Mouse (Mus musculus) hindbrain, postnatal 0 days (tissue): ENCODE data around the gene Lce1a2. TPM values are rescaled to one million over a fixed set of nuclear protein-coding genes. Genes with fewer than 3 reads are reported as not detected.
"Not testable (repeated sequence)": the region's sequence is repeated elsewhere in the genome, so short reads cannot be mapped to it uniquely, and the experiment has no call there.

Experiments used
- ATAC-seq: fragments of 200-750 bp; cut with Nextera tagmentation; 2 replicates; pipeline ENCODE4 v1.8.0; 2017; ENCODE audit warnings: mild to moderate bottlenecking, moderate TSS enrichment, moderate library complexity
- DNase-seq: peaks from one replicate; pipeline ENCODE4 v3.0.0-alpha.2; 2015; ENCODE audit warnings: low spot score
- H3K27ac ChIP-seq: fragments of 300-500 bp; sonication (generic); 2 replicates; pipeline ENCODE4 v1.5.1; 2014; ENCODE audit warnings: mild to moderate bottlenecking
- H3K27me3 ChIP-seq: fragments of 300-500 bp; sonication (generic); 2 replicates; pipeline ENCODE4 v1.6.1; 2014; ENCODE audit warnings: low read length, mixed read lengths; ENCODE audit not compliant: insufficient read depth
- H3K36me3 ChIP-seq: fragments of 300-500 bp; sonication (generic); 2 replicates; pipeline ENCODE4 v1.6.1; 2014; ENCODE audit warnings: low read length, mixed read lengths; ENCODE audit not compliant: insufficient read depth
- H3K4me1 ChIP-seq: fragments of 300-500 bp; sonication (generic); 2 replicates; pipeline ENCODE4 v1.6.1; 2014; ENCODE audit warnings: antibody characterized with exemption, low read length, mixed read lengths; ENCODE audit not compliant: insufficient read depth
- H3K4me2 ChIP-seq: fragments of 300-500 bp; sonication (generic); 2 replicates; pipeline ENCODE4 v1.6.1; 2014; ENCODE audit warnings: low read depth, mild to moderate bottlenecking, low read length, moderate library complexity, mixed read lengths
- H3K4me3 ChIP-seq: fragments of 300-500 bp; sonication (generic); 2 replicates; pipeline ENCODE4 v1.5.1; 2014; ENCODE audit warnings: low read length
- H3K9ac ChIP-seq: fragments of 300-500 bp; sonication (generic); replicated peaks from 2 replicates; pipeline ENCODE4 v1.6.1; 2014; ENCODE audit warnings: mild to moderate bottlenecking, low read length, moderate library complexity, mixed read lengths
- H3K9me3 ChIP-seq: fragments of 300-500 bp; sonication (generic); 2 replicates; pipeline ENCODE4 v1.6.1; 2016; ENCODE audit warnings: low read length, mixed read lengths
- CTCF ChIP-seq: IDR thresholded peaks from 2 replicates; pipeline ENCODE4 v1.5.1; 2016; ENCODE audit warnings: antibody characterized with exemption, control low read depth, low read depth
- WGBS: fragments of 180-500 bp; shearing (Covaris S2); extraction: QIAGEN DNeasy Blood & Tissue Kit; methylation state at CpG from one replicate; pipeline ENCODE4 v1.1.7; 2014; 5-methylcytosine and 5-hydroxymethylcytosine counted together
- polyA plus RNA-seq: library from polyadenylated mRNA; unstranded; fragments of >200 nt; fragmentation: Nextera tagmentation; extraction: Ambion mirVana; gene quantifications from 2 replicates; pipeline ENCODE4 v1.2.1, GENCODE M21; 2015
- total RNA-seq: library from RNA; depleted of rRNA; stranded (reverse); fragments of >200 nt; gene quantifications from 2 replicates; pipeline ENCODE4 v1.2.3, GENCODE M21; 2014; rRNA removed

The Lce1a2 gene
- total RNA-seq, result not detected in 2 replicates
- not detected in 2 replicates for polyA plus RNA-seq

DNA sequence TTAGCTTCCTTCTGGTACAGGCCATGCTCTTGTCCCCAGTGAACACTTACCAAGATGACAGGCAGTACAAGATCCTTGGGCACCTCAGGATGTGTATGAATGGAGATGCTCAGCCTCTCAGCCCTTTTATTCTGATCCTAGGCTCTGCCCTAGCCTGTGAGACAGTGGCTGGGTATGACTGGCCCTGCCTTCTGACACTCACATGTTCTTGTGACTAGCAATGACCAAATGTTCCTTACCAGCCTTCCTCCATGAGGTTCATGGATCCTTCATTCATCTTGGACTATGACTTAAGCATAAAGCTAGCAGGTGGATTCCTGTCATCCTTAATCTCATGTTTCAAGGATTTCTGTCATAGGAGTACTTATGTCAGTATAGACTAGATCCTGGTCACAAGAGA, at the start of gene Lce1a2:
Gene Lce1a2, minus strand, starts transcription at position 101 of the 400 bp plus-strand sequence.
- ATAC-seq, result no peak
- no peaks in the 10 kb centered on the region for H3K27me3 ChIP-seq
- no peak for DNase-seq

DNA sequence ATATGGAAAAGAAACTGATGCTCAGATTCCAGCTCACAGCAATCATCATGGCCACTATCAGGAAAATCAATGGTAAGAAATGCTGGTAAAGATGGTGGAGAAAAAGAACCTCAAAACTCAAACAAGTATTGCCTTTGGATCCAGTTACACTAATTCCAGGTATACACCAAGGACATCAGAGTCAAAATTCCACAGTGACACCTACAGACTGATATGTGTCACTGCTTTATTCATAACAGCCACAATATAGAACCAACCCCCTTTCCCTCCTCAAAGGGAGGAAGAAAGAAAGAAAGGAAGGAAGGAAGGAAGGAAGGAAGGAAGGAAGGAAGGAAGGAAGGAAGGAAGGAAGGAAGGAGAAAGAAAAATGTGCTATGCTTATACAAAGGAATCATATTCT, 45.0 kb upstream of the Lce1a2 start:
- no peaks in the 10 kb centered on the region for H3K36me3 ChIP-seq
- H3K27ac ChIP-seq, result no peak overlapping the region
- no peak overlapping the region for H3K4me2 ChIP-seq
- TF ChIP-seq CTCF, result peak; percentile 21; the same call in 1 of the 2 replicates
- ATAC-seq (no peak), DNase-seq (no peak)
- H3K4me1 ChIP-seq, result no peaks in the 10 kb centered on the region
- H3K9ac ChIP-seq, result no peak overlapping the region
- H3K4me3 ChIP-seq, result no peak overlapping the region
- no peaks in the 10 kb centered on the region for H3K27me3 ChIP-seq
- no peaks in the 10 kb centered on the region for H3K9me3 ChIP-seq

More for the DNA sequence above, at the start of gene Lce1a2:
- Histone ChIP-seq H3K36me3 (no peaks in the 10 kb centered on the region), H3K4me2 (no peak within 1 kb of the TSS), H3K27ac (no peak within 1 kb of the TSS), H3K4me1 (no peaks in the 10 kb centered on the region), H3K9me3 (no peaks in the 10 kb centered on the region), H3K4me3 (no peak within 1 kb of the TSS), H3K9ac (no peak within 1 kb of the TSS)
- no peak for TF ChIP-seq CTCF

DNA sequence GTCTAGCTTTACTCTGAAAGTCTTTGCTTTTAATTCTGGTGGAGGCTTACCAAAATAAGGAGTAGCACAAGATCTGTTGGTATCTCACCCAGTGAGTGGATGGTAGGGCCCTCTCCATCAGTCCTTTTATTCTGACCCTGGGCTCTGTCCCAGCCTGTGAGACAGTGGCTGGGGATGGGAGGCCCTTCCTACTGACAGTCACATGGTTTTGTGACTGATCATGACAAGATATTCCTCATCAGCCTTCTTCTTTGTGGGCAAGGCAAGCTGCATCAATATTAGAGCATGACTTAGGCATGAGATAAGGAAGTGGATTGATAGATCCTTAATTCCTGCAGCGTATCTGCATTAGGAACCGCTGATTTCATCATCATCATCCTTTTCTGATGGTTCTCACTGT, 38.9 kb upstream of the Lce1a2 start, which contains the start of gene Lce1e:
Gene Lce1e, minus strand, starts transcription at position 101 of the 400 bp plus-strand sequence.
- no peak for TF ChIP-seq CTCF
- 82% methylated on average over 2 of the region's 2 CpGs for WGBS
- no peaks in the 10 kb centered on the region for H3K4me1 ChIP-seq

DNA sequence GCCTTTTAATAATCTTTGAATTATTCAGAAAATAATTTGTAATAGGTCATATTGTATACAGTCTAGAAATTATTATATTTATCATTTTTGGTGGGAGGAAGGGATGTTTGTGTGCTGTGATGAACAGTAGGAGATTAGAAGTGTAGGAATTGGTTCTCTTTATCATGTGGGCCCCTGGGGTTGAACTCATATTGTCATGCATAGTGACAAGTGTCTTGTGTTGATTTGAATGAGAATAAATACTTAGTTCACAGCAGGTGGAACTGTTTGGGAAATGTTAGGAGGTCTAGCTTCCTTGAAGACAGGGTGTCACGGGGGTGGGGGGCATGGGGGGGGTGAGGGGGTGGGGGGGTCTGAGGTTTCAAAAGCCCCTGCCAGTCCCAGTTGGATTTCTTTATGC, 24.5 kb upstream of the Lce1a2 start:
- WGBS, result 0% methylated on average over 1 of the region's 1 CpGs
- no peak overlapping the region for H3K4me2 ChIP-seq
- H3K4me3 ChIP-seq, result no peak overlapping the region
- no peak for TF ChIP-seq CTCF
- no peaks in the 10 kb centered on the region for H3K4me1 ChIP-seq
- ATAC-seq, result no peak
- H3K27me3 ChIP-seq, result no peaks in the 10 kb centered on the region
- H3K36me3 ChIP-seq, result no peaks in the 10 kb centered on the region
- no peaks in the 10 kb centered on the region for H3K9me3 ChIP-seq
- no peak overlapping the region for H3K9ac ChIP-seq
- H3K27ac ChIP-seq, result no peak overlapping the region
- no peak for DNase-seq

More for the DNA sequence above, 38.9 kb upstream of the Lce1a2 start, which contains the start of gene Lce1e:
- ATAC-seq, result no peak
- no peak within 1 kb of the TSS for H3K4me3 ChIP-seq
- no peaks in the 10 kb centered on the region for H3K36me3 ChIP-seq
- H3K9me3 ChIP-seq, result no peaks in the 10 kb centered on the region
- H3K27ac ChIP-seq, result no peak within 1 kb of the TSS
- no peak within 1 kb of the TSS for H3K9ac ChIP-seq
- no peak for DNase-seq
- no peaks in the 10 kb centered on the region for H3K27me3 ChIP-seq
- H3K4me2 ChIP-seq, result no peak within 1 kb of the TSS

GRCm38 (mm10) chr3:92691688-92692087, 21.6 kb upstream of the Lce1a2 start:
- DNase-seq, result no peak
- no peaks in the 10 kb centered on the region for H3K9me3 ChIP-seq
- no peak for ATAC-seq
- no peak overlapping the region for H3K9ac ChIP-seq
- no peak overlapping the region for H3K4me2 ChIP-seq
- no peak overlapping the region for H3K4me3 ChIP-seq
- no peaks in the 10 kb centered on the region for H3K4me1 ChIP-seq
- no peaks in the 10 kb centered on the region for H3K27me3 ChIP-seq
- no peaks in the 10 kb centered on the region for H3K36me3 ChIP-seq
- no peak overlapping the region for H3K27ac ChIP-seq
- TF ChIP-seq CTCF, result no peak

GRCm38 (mm10) chr3:92689154-92689553, 19.0 kb upstream of the Lce1a2 start:
- not testable (repeated sequence) for H3K36me3 ChIP-seq, H3K9ac ChIP-seq, H3K27ac ChIP-seq, ATAC-seq, H3K4me2 ChIP-seq, H3K4me3 ChIP-seq, H3K4me1 ChIP-seq, H3K9me3 ChIP-seq, H3K27me3 ChIP-seq, DNase-seq
- 84% methylated on average over 16 of the region's 16 CpGs for WGBS

DNA sequence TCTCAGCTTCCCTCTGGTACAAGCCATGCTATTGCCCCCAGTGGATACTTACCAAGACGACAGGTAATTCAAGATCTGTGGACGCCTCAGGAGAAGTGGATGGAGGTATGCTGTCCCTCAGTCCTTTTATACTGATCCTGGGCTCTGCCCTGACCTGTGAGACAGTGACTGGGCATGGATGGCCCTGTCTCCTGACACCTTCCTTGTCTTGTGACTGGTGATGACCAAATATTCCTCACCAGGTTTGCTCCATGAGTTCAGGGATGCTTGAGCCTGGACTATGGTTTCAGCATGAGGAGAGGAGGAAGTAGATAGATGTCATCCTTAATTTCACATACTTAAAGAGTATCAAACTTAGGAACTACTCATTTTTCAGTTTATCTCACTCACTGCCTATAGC, 17.0 kb upstream of the Lce1a2 start, which contains the start of gene Lce1d:
Gene Lce1d, minus strand, starts transcription at position 101 of the 400 bp plus-strand sequence.
- Histone ChIP-seq H3K4me1 (no peaks in the 10 kb centered on the region), H3K36me3 (no peaks in the 10 kb centered on the region), H3K4me3 (no peak within 1 kb of the TSS), H3K27me3 (no peaks in the 10 kb centered on the region), H3K27ac (no peak within 1 kb of the TSS), H3K9ac (no peak within 1 kb of the TSS), H3K9me3 (no peaks in the 10 kb centered on the region), H3K4me2 (no peak within 1 kb of the TSS)
- WGBS, result 70% methylated on average over 2 of the region's 2 CpGs
- DNase-seq, result no peak
- ATAC-seq, result no peak
- TF ChIP-seq CTCF, result no peak
